Mouse (Mus musculus): ENCODE data around the gene Gm3642. TPM values are rescaled to one million over a fixed set of nuclear protein-coding genes. Genes with fewer than 3 reads are reported as not detected.

The Gm3642 gene
- polyA plus RNA-seq (2014; fragmentation: Illumina TruSeq; extraction: RNeasy Lipid Tissue Mini Kit (QIAGEN cat#74804); ENCODE audit: low read depth, low replicate concordance) = not detected

GRCm38 (mm10) chr14:6840211-6840610, at the start of gene Gm3642:
Gene Gm3642, minus strand, starts transcription at chr14:6840311.

DNA sequence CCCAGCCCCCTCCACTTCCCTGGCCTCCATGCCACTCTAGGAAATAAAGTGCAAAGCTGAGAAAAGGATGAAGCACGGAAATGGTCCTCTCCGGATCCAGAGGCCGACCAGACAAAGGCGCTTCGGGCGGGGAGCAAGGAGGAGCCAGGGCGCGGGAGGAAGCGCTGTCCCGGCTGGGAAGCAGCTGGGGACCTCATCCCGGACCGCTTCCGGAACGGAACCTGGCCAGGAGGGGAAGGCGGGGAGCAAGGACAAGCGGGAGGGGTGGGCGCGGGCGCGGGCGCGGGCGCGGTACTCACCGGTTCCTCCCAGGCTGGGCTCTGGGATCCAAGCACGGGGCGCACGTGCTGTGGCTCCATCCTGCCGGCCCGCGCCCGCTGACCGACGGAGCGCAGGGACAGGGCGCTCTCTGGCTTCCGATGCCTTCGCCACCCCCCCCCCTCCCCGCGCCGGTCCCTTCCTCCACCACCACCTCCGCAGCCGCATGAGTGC, 49.5 kb upstream of the Gm3642 start, which contains the start of gene Gm3667:
Gm3667 (minus strand) TSS at position 442 of the 492 bp plus-strand sequence.

Other genes with a start within 250 kb of the Gm3642 start
- not detected for gene Gm3629, start 249.7 kb downstream of the Gm3642 start, polyA plus RNA-seq (2014; fragmentation: Illumina TruSeq; extraction: RNeasy Lipid Tissue Mini Kit (QIAGEN cat#74804); ENCODE audit: low read depth, low replicate concordance)
- not detected for gene Gm3460, start 217.9 kb downstream of the Gm3642 start, polyA plus RNA-seq (2014; fragmentation: Illumina TruSeq; extraction: RNeasy Lipid Tissue Mini Kit (QIAGEN cat#74804); ENCODE audit: low read depth, low replicate concordance)
- not detected for gene Gm10251, start 156.1 kb downstream of the Gm3642 start, polyA plus RNA-seq (2014; fragmentation: Illumina TruSeq; extraction: RNeasy Lipid Tissue Mini Kit (QIAGEN cat#74804); ENCODE audit: low read depth, low replicate concordance)
- not detected for gene Gm8050, start 120.1 kb downstream of the Gm3642 start, polyA plus RNA-seq (2014; fragmentation: Illumina TruSeq; extraction: RNeasy Lipid Tissue Mini Kit (QIAGEN cat#74804); ENCODE audit: low read depth, low replicate concordance)
- 1.7 TPM for gene Gm3636, start 98.0 kb downstream of the Gm3642 start, polyA plus RNA-seq (2014; fragmentation: Illumina TruSeq; extraction: RNeasy Lipid Tissue Mini Kit (QIAGEN cat#74804); ENCODE audit: low read depth, low replicate concordance)
- gene Gm8362, start 65.9 kb downstream of the Gm3642 start, polyA plus RNA-seq (2014; fragmentation: Illumina TruSeq; extraction: RNeasy Lipid Tissue Mini Kit (QIAGEN cat#74804); ENCODE audit: low read depth, low replicate concordance) = not detected
- 0.34 TPM for gene Gm3667, start 49.7 kb upstream of the Gm3642 start, polyA plus RNA-seq (2014; fragmentation: Illumina TruSeq; extraction: RNeasy Lipid Tissue Mini Kit (QIAGEN cat#74804); ENCODE audit: low read depth, low replicate concordance)
- gene Gm6356, start 133.5 kb upstream of the Gm3642 start, polyA plus RNA-seq (2014; fragmentation: Illumina TruSeq; extraction: RNeasy Lipid Tissue Mini Kit (QIAGEN cat#74804); ENCODE audit: low read depth, low replicate concordance) = not detected
- gene Gm10406, start 187.1 kb upstream of the Gm3642 start, polyA plus RNA-seq (2014; fragmentation: Illumina TruSeq; extraction: RNeasy Lipid Tissue Mini Kit (QIAGEN cat#74804); ENCODE audit: low read depth, low replicate concordance) = 0.39 TPM
- gene Gm3685, start 204.7 kb upstream of the Gm3642 start, polyA plus RNA-seq (2014; fragmentation: Illumina TruSeq; extraction: RNeasy Lipid Tissue Mini Kit (QIAGEN cat#74804); ENCODE audit: low read depth, low replicate concordance) = not detected

All from heart, adult 10 weeks (tissue).